Mouse (Mus musculus): Measurements from ENCODE around the gene Rhob. TPM values are rescaled to one million over a fixed set of nuclear protein-coding genes. Genes with fewer than 3 reads are reported as not detected.
A peak's percentile ranks its signal among the peaks of the same experiment; 100 is the strongest.
"Not testable (repeated sequence)": the region's sequence is repeated elsewhere in the genome, so short reads cannot be mapped to it uniquely, and the experiment has no call there.

The Rhob gene
- total RNA-seq, 1 experiment from 2014 or later, result 165 TPM

- ATAC-seq (ENCODE audit: extremely low read depth, insufficient number of reproducible peaks, low FRiP score, poor library complexity, severe bottlenecking), result no peak
These were observed 12.5 kb downstream of the Rhob start for GRCm38 (mm10) chr12:8487281-8487680.

GRCm38 (mm10) chr12:8485247-8485646 lies 14.6 kb downstream of the Rhob start:
- no peak for ATAC-seq (ENCODE audit: extremely low read depth, insufficient number of reproducible peaks, low FRiP score, poor library complexity, severe bottlenecking)

DNA sequence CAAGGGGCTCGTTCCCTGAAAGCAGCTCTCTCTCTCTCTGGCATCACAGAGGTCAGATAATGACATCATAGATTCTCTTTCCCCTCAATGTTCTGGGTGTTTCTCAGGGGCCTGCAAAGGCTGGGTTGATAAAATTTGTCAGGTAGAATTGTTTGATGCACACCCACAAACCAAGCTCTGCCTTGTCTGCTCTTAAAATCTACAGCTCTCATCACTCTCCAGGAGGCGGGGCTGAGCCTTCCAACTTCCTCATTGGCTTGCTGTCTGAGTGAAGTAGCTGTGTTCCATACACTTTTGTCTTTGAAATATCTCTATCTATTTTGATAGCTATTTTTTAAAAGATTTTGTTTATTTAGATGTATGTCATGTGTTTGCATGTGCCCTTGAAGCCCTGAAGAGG lies 17.6 kb downstream of the Rhob start:
- 0 out of 2 replicates have a peak, but pooled peaks have one; percentile 66 for ATAC-seq (ENCODE audit: extremely low read depth, insufficient number of reproducible peaks, low FRiP score, poor library complexity, severe bottlenecking)

- no peak for ATAC-seq (ENCODE audit: extremely low read depth, insufficient number of reproducible peaks, low FRiP score, poor library complexity, severe bottlenecking)
These were observed 24.9 kb downstream of the Rhob start for GRCm38 (mm10) chr12:8474836-8475387.

- ATAC-seq (ENCODE audit: extremely low read depth, insufficient number of reproducible peaks, low FRiP score, poor library complexity, severe bottlenecking), result no peak
These were observed 27.0 kb downstream of the Rhob start for GRCm38 (mm10) chr12:8472591-8473358.

DNA sequence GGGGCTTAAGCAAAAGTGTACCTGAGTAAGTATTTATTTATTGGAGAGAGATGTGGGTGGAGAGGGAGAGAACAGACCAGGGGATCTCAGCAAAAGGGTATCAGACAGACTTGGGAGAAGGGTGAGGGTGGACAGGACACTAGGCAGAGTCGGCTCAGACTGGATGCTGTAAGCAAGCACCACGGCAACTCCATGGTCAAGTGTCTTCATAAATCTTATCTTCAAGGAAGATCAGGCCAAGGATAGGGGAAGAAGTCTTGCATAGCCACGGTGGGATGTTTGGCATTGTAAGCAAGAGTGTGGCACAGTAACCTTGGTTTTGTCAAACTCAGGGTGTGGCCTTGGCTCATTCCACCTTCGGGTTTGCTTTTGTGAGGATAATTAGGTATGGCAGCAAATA lies 27.8 kb downstream of the Rhob start:
- ATAC-seq (ENCODE audit: extremely low read depth, insufficient number of reproducible peaks, low FRiP score, poor library complexity, severe bottlenecking), result no peak

DNA sequence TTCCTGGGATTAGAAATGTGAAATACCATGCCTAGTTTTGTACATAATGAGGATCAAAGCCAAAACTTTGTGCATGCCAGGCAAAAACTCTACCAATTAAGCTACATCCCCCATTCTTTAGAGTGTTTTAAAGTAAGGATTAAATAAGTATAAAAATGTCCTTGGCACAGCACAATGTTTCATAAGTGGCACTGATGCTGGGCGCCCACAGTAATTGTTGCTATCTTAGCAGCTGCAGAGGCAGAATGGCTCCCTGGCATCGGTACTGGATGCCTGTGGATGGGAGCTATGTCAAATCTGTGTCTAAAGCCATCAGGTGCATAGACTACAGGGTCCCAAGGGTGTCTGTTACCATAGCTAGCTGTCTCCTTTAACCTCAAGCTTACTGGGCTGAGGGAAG lies 28.8 kb downstream of the Rhob start:
- ATAC-seq (ENCODE audit: extremely low read depth, insufficient number of reproducible peaks, low FRiP score, poor library complexity, severe bottlenecking), result no peak

DNA sequence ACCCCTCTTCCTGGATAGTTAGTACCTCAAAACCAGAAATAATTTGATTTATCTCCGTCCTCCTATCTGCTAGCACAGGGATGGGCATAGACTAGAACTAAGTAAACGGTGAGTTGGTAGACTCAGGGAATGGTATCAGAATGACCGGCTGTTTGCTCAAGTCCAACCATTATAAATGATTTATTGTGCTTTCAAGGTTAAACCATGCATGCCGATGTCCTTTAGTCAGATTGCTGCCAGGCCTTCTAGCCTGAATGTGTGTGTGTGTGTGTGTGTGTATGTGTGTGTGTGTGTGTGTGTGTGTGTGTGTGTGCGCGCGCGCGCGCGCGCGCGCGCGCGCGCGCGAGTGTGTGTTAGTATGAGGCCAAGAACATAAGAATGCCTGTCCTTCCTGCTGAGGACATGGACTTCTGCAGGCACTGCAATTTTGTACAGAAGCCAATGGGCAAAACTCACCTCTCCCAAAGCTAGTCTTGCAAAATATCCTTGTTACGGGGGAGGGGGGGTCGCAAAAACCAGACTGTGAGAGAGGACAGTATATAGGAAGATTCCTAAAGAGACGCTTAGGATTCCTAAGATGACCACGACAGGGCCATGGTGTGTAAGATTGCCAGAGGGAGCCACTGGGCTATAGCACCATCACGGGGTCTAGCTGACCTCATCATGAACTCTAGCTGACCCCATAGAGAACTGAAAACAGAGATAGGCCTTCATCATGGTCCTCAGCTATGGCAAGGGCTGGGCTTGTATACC lies 29.9 kb downstream of the Rhob start:
- no peak for ATAC-seq (ENCODE audit: extremely low read depth, insufficient number of reproducible peaks, low FRiP score, poor library complexity, severe bottlenecking)

- no peak for ATAC-seq (ENCODE audit: extremely low read depth, insufficient number of reproducible peaks, low FRiP score, poor library complexity, severe bottlenecking)
These were observed 31.5 kb downstream of the Rhob start for GRCm38 (mm10) chr12:8468221-8468865.

DNA sequence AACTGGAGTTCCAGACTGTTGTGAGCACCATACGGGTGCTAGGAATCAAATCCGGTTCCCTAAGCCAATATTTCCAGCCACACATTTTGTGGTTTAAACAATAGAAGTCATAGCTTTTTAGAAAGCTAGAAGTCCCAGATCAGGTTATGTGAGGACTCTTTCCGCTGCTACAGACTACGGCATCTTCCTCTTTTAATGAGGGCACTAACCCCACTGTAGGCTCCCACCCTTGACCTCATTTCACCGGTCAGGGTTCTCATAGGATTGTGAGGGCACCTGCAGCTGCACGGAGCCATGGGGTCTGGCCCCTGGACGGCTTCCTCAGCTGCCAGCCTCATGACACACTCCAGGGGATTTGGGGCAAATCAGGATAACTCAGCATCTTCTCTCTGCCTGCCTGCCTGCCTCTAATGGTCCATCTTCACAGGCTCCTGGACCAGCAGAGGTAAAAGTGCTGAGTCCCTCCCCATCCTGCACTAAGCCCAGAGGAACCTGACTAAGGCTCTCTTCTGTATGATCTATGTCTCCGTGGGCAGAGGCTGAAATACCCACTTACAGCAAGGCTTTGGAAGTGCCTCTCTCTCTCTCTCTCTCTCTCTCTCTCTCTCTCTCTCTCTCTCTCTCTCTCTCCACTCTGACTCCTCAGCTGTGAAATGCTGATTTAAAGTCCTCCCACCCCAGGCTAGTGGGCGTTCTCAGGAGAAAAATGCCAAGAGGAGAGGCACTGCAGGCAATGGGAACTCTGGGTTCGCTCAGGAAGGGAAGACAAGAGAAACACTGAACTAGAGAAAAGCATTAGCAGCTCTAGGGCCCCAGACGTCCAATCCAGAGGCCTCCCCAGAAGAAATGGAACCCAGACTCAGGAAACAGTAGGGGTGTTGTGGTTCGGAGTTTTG lies 32.5 kb downstream of the Rhob start:
- ATAC-seq (ENCODE audit: extremely low read depth, insufficient number of reproducible peaks, low FRiP score, poor library complexity, severe bottlenecking), result no peak

- ATAC-seq (ENCODE audit: extremely low read depth, insufficient number of reproducible peaks, low FRiP score, poor library complexity, severe bottlenecking), result no peak
These were observed 34.1 kb downstream of the Rhob start for GRCm38 (mm10) chr12:8465680-8466079.

DNA sequence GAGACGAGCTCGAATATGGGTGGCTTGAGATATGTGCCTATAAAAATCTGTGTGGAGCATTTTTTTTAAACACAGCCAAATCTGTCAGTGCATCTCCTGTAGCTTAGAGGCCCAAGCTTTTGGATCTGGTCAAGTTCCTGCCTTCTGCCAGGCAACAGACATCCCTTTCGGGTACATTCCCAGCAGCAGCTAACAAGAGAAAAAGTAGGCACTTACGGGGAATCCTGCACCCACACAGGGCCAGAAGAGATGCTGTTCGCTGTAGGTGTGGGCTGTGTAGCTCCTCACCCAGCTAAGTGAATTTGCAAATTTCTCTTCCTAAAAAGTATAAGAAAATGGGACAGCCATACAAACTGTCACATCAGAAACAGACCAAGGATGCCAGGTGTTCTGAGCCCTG lies 34.8 kb downstream of the Rhob start:
- no peak for ATAC-seq (ENCODE audit: extremely low read depth, insufficient number of reproducible peaks, low FRiP score, poor library complexity, severe bottlenecking)

DNA sequence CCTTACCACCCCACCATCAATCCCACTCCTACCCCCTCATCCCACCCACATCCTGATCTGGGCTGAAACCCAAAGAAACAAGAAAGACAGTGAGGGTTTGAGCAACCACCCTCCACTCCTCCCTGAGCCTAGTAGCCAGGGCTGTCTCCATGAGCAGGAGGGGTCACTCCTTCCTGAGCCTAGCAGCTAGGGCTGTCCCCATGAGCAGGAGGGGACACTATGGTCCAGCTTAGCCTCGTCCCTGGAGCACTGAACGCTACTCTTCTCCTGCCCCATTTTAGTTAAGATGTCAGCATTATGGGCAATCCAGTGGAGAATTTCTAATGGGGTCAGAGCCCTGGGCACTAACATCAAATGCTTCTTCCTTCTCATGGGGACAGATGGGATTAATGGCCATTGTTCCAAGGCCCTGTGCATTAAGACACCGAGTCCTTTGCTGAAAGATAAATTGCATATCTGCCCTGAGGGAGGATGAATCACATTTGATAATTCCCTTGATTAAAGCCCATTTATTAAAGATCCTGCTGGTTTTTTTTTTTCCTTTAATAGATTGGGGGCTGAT lies 36.1 kb downstream of the Rhob start:
- ATAC-seq (ENCODE audit: extremely low read depth, insufficient number of reproducible peaks, low FRiP score, poor library complexity, severe bottlenecking), result no peak

DNA sequence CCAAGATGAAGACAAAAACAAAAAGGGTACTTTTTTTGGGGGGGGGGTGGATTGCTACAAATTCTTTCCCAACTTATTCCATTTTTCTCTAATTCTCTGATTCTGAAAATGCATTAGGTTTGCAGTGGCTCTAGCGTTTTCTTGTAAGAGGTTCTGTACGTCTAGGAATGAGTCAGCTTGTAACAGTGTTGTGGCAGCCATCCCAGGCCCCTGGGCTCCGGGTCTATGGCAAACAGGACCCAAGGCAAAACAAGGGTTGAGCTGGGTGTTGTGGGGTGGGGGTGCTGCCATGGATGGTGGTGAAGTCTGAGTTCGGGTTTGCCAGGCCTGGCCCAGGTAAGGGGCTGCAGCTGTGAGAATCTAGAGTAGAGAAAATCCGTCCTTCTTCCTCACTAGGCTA lies 37.3 kb downstream of the Rhob start:
- no peak for ATAC-seq (ENCODE audit: extremely low read depth, insufficient number of reproducible peaks, low FRiP score, poor library complexity, severe bottlenecking)

DNA sequence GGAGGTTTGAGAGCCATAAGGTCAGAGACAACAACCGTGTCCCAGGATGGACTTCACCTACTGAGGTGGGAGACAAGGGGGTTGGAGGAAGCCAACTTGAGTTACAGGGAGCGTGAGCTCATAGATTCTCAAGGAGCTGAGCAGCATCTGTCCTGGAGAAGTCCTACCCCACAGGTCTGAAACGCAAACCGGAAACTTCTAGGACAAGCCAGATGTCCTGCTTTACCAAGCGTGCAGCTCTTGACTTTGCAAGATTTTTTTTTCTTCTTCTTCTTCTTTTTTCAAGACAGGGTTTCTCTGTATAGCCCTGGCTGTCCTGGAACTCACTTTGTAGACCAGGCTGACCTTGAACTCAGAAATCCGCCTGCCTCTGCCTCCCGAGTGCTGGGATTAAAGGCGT lies 38.2 kb downstream of the Rhob start:
- ATAC-seq (ENCODE audit: extremely low read depth, insufficient number of reproducible peaks, low FRiP score, poor library complexity, severe bottlenecking), result not testable (repeated sequence)

DNA sequence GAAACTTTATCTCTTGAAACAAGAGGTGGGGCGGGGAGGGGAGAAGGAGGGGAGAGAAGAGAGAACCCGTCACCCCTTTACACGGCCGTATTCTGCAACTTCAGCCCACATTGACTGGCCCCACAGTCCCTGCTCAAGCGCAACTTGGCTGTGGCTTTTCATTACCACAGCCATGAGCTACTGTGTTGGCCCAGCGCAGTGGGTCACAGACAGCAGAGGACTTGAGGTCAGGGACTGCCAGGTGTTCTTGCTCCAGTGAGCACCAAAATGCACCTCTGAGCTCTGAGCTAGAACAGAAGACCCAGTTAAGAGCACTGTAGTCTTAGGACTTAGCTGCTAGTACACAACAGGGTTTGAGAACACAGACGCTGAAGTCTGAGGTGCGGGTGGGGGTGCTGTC lies 41.4 kb downstream of the Rhob start:
- ATAC-seq (ENCODE audit: extremely low read depth, insufficient number of reproducible peaks, low FRiP score, poor library complexity, severe bottlenecking), result no peak

DNA sequence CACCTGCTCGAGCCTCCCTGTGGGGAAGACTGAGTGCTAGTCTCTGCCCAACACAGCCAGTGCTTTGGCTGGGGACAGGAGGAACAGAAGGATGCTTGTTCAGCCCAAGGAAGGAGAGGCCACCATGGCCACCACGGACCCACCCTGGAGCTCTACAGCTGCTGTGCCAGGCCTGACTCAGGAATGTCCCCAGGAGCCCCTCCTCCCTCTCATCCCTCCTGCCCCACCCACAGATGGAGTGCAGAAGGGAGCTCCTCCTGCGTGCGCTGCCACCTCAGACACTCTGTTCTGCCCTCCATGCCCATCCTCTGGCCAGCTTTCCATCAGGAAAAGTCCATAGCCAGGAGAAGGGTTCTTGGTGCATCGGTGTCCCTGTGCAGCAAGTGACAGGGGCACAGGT lies 42.8 kb downstream of the Rhob start:
- no peak for ATAC-seq (ENCODE audit: extremely low read depth, insufficient number of reproducible peaks, low FRiP score, poor library complexity, severe bottlenecking)

- no peak for ATAC-seq (ENCODE audit: extremely low read depth, insufficient number of reproducible peaks, low FRiP score, poor library complexity, severe bottlenecking)
These were observed 44.8 kb downstream of the Rhob start for GRCm38 (mm10) chr12:8455046-8455445.
